Mouse (Mus musculus) kidney, adult 8-10 months (tissue): ENCODE data around the gene Ttc16.

ENCODE experiments used
- DNase-seq, 2 experiments: peaks; one replicate each; pipeline ENCODE4 v3.0.0; 2022

Gene Ttc16

DNA sequence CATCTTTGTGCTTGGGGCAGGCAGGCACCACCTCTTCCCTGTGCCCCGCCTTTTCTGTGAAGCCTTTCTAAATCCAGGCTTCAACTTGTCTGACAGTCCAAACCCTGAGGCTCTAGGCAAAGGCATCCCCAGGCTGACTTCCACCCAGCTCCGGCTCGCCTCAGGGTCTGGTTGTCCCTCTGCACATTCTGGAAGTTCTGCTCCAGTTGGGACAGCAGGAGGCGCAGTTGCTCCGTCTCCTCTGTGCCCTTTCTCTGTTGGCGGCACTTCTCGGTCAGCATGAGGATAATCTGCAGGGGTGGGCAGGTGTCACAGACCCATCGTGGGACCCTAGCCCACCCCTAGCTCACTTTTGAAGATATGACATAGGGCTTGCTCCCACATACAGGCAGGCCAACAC, 3.7 kb upstream of the Ttc16 start:
- DNase-seq = peak; percentile 41 to 62

DNA sequence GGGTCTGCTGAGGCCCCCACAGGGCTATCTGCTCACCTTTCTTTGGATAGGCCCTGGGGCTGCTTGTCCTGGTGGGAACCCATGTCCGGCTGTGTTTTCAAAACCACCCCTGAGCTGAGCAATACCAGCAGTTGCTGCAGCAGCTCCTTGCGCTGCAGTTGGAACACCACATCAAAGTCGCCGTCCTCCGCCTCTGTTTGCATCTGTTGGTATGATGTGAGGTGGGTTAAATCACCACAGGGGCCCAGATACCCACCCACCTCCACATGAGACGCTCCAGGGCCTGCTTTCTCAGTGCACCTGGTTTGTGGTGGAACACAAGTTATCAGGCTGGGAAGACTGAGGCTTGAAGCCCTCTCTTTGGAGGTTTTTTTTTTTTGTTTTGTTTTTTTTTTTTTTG, 2.6 kb upstream of the Ttc16 start:
- no peak for DNase-seq

DNA sequence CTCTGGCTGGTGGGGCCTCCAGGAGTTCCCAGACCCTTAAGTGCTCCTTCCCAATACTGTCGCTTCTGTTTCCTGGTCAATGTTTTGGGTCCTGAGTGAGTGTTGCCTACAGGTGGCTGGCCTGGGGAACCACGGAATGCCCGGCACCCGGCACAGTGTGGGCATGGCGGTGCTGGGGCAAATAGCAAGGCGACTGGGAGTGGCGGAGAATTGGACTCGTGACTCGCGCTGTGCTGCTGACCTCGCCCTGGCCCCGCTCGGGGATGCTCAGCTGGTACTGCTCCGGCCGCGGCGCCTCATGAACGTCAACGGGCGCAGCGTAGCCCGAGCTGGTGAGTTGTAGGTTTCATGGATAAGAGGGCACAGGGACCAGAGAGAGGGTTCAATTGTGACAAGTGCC, 759 bp upstream of the Ttc16 start:
- no peak for DNase-seq

DNA sequence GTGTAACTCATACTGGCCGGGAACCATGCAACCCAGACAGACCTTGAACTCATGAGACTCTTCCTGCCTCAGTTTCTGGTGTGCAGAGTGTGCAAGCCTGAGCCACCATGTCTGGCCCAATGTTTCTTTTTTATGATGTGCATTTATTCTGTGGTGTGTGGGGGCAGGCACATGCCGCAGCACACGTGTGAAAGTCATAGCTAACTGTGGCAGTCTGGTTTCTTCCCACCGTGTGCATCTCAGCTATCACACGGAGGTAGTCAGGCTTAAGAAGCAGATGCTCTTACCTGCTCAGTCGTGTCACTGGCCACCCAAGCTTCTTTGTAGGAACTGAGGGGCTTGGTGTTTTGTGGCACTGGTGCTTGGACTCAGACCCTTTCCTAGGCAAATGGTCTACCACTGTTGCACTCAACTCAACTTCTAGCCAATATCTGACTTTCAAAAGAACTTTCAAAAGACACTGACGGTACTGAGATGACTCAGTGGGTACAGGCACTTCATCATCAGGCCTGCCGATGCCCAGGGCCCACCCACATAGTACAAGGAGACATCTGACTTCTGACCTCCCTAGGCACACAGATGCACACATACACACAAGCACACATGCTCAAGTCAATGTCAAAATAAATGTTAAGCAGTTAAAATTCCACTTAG, 2.7 kb downstream of the Ttc16 start:
- no peak for DNase-seq

DNA sequence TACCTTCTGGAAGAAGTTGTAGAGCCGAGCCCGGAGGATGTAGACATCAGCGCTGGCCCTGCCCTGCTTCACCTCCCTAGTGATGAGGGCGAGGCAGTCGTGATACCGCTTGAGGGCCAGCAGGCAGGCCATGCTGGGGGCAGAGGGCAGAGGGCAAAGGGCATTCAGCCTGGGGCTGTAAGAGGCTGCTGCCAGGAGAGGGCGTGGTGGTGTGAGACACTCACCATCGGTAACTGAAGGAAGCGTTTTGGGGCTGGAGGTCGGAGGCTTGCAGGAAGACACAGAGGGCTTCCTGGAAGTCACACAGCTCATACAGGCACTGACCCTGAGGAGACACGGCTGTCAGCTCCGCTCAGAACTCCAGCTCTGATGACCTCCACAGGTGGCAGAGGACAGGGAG, 3.5 kb downstream of the Ttc16 start:
- peak; percentile 41 to 59 for DNase-seq

DNA sequence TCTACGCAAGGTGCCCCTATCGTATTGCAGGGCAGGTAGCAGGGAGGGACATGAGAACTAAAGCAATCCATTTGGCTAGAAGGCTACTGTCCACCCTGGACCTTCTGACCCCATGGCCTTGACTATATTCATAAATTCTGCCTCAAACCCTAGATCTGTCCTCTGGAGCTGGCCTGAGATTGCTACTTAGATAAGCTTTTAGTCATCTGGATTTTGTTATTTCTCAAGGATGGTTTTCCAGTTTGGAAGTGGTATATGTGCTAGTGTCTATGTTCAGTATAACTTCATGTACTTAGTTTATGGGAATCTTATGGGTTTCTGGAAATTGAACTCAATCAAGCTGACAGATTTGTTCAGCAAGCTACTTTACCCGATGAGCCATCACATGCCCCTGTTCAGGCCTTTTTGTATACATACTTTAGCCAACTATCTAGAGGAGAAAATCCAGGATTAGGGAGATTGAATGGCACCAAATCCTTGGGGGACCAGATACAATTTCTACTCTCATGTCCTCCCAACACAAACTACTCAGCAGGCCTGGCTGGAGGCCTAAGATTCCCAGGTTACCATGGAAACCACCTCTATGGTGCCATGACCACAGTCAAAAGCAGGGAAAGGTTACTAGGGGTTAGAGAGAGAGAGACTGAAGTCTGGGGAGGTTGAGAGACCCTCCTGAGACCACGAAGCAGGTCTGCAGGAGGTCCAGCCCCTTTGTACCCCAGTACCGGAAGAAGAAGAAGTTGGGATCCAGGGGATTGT, 5.9 kb downstream of the Ttc16 start:
- DNase-seq = no peak

DNA sequence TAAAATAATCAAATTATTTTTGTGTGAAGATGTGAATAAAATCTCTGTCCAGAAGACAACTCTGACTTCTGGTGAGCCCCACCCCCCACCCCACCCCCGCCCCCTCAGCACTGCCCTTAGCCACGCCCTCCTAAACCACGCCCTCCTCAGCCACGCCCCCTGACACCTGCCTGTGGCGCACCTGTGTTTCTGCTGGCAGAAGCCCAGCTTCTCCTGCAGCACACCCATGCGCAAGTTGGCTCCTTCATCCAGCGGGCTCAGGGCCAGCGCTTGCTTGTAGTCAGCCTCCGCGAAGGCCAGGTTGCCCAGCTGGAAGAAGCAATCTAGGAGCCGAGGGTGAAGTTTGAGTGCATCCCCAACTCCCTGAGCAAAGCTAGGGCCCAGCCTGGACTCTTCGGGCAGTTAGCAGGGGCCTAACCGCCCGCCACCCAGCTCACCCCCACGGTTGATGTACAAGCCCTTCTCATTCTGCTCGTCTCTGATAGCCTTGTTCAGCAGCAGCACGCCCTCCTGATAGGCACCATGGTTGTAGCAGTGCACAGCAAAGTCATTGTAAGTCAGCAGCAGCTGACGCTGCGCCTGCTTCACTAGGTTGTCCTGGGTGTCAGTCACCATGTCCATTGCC, 6.7 kb downstream of the Ttc16 start:
- DNase-seq = peak; percentile 45 to 58

DNA sequence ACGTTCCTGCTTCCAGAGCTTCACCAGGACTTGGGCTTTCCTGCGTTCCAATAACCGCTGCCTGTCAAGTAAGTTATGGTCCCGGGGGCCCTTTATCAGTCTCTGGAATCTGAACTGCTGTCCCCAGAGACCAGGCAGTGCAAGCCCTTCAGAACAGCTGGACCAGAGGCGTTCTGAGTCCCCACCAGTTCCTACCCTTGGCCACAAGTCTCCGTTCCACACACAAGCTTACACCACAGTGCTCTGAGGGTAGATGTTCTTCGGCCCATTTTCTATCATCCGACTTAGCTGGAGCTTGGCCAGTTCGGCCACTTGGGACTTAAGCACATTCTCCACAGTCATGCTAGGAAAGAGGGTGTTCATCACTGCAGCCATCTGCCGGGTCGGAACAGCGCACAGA, 8.2 kb downstream of the Ttc16 start:
- DNase-seq = no peak

DNA sequence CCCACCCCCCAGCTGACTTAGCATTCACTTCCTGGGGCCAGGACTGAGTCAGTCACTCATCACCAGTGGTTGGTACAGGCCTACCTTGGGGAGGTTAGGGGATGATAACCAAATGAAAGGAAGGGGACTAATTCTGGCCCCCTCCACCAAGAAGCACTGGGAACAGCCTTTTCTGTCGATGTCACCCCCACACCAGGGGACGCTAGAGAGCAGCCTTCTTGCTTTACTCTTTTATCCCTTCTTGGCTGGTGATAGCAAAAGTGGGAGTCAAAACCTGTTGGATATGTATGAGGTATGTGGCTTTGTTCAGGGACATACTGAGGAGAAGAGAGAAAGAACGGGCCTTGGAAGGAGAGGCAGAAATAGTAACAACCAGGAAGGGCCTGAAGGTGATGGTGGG, 12.1 kb downstream of the Ttc16 start:
- DNase-seq = no peak

DNA sequence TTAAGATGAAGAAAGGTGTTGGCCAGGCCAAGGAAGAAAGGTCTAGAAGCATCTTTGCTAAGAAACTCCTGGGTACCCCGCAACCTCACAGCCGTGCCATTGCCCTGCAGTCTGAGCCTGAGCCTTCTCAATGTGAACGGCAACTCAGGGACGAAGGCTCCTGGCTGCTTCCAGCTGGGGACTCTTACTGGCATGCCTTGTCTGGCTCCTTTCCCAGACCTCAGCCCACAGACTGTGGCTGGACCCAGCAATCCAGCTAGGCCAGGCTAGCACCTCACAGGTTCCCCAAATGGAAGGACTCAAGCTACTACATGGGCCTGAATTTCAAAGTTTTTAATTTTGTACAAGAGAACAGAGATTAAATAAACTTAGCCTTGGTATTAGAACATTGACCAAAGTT, 13.6 kb downstream of the Ttc16 start:
- DNase-seq = no peak

DNA sequence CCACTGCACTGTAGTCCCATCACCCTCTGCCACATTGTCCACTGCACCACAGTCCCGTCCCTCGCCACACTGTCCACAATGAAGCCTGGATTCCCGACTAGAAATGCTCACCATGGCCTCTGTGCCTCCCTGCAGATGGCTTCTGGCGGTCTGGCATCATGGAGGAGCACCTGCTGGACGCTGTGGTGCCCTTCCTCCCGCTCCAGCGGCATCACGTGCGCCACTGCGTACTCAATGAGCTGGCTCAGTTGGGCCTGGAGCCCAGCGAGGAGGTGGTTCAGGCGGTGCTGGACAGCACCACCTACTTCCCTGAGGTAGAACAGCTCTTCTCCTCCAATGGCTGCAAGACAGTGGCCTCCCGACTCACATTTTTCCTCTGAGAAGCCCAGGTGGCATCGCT, 14.1 kb downstream of the Ttc16 start:
- DNase-seq = no peak

DNA sequence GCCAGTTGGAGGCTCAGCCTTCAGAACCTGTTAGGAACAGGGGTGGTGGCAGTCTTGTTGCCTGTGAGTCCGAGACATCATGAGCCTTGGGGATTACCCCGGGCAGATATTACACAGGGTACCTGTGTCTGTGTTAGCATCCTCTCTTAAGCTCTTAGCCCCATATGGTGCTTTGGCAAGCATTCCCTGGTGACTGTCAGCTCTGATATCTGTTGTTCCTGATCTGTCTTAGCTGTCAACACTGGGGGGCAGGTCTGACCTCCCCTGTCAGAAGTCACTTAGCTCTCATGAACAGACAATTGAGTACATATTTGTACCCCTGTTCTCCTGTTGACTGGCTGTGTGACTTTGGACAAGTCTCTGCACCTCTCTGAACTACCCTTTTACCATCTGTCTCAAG, 16.4 kb downstream of the Ttc16 start:
- no peak for DNase-seq

DNA sequence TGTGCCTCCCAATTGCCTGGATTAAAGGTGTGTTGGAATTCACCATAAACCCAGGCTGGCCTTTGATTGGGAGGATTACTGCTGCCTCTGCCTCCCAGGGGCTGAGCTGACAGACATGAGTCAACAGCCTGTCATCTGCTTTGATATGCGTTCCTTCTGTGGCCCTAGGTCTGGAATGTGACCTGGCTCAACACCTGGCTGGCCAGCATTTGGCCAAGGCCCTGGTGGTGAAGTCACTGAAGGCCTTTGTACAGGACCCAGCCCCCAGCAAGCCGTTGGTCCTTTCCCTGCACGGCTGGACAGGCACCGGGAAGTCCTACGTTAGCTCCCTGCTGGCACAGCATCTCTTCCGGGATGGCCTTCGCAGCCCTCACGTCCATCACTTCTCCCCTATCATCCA, 16.9 kb downstream of the Ttc16 start:
- peak; percentile 39 to 59 for DNase-seq

DNA sequence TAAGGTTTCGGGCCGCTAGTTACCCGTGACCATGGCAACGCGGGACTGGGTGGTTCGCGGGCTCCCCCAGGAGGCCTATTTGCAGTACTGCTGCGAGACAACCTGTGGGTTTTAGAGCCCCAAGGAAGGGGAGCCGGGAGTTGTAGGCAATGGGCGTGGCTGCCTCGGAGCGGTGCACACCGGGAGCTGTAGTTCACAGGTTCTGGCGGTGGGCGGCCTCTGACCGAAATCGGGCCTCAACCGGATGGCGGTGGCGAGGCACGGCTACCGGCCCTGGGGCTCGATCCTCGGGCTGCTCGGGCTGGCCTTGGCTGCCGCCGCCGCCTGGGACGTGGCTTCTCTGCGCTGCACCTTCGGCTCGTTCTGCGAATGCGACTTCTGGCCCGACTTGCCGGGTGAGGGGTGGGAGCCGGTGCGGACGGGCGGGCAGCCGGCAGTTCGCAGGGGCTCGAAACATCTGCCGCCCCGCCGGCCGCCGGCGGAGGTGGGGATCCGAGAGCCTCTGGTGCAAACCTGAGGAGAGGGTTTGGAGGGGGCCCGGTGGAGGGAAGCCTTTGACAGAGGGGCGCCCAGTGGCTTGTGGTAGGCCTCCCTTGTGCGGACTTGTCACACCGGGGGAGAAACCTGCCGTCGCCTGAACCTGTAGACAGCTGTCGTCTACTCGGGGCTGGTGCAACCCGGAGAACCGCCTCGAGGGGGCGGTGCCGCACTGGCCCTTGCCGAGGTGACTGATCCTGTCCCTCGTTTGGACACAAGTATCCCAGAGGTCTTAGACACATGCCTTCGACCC, 18.2 kb downstream of the Ttc16 start, which contains the start of gene Tor2a:
Gene Tor2a, plus strand, starts transcription at position 179 of the 790 bp plus-strand sequence.
- DNase-seq = peak; percentile 97 to 98

DNA sequence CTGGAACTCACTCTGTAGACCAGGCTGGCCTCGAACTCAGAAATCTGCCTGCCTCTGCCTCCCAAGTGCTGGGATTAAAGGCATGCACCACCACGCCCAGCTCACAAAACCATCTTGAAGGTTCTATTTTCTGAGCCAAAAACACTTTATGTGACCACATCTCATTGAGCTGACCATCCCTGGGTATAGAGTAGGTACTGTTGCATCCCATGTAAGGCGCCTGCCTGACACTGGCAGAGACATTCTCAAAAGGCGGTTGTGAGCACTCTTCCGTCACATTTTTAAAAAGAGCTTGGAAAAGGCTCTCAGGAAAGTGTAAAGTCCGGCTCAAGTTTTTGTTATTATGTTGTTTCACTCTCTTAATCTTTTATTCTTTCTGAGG, 18.8 kb downstream of the Ttc16 start:
- no peak for DNase-seq

DNA sequence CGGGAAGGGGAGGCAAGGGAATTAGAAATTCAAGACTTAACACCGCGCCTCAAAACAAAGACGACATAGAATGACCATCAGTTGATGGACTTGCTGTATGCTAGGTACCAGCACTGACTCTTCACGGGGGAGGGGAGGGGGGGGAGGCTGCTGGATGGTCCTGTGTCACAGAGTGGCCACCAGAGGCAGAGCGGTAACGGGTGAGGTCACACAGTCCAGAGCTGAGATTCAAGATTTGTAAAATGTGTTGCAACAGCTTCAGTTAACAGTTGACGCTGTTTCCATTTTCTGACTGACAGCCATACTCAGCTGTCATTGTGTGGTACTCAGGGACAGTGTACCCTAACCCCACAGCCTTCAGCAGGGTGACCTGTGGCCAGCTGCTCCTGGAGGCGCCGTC, 23.3 kb downstream of the Ttc16 start:
- DNase-seq = no peak

DNA sequence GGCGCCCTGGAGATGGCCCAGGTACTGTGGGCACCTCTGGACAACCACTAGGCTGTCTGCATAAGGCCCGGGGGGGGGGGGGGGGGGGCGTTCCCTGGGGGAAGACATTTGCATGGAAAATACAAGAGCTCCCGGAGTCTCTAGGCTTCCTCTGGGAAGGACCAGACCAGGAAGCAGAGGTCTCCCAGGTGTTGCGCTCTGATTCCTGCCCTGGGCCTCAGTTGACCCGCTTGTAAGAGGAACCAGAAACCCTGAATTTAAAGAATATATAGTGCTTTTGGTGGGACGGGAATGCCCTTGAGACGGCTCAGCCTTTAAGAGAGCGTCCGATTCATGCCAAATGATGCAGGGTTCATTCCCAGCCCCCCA, 23.8 kb downstream of the Ttc16 start:
- no peak for DNase-seq

DNA sequence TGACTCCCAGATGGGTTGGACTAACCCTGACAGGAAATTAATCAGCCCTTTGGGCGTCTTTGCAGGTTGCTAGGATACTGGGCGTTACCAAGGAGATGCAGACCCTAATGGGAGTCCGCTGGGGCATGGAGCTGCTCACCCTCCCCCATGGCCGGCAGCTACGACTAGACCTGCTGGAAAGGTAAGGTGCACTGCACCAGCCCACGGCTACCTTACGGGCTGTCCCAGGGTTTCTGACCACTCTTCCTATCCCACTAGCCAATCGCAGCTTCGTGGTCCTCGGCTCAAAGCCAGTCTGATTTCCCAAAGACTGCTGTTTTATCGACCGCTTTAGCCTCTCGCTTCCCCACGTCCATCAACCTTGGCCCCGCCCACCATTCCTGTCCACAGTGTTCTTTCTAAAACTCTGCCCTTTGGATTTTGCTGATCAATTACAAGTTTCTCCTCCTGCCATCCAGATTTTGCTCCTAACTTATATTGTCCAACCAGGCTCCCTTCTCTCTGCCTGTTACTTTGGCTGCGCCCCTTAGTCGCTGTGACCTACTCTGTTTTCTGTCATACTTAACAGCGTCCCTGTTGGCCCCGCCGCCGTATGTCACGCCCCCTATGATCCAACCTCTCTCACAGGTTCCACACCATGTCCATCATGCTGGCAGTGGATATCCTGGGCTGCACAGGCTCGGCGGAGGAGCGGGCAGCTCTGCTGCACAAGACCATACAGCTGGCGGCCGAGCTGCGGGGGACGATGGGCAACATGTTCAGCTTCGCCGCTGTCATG, 24.4 kb downstream of the Ttc16 start:
- peak; percentile 86 to 88 for DNase-seq

DNA sequence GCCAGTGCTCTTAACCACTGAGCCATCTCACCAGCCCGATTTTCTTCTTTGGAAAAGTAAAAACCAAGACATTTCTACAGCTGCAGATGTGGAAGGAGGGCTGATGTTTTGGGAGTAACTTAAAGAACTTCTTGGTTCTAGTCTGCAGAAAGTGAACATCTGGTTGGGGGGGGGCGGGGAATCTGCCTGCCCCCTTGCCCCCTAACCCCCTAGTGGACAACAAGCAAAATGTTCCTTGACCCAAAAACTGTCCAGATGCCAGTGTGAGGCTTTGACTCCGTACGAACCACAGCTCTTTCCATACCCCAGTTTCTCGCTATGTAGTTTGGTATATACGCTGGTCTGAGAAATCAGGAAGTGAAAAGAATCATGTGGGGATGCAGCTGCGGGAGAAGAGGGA, 25.2 kb downstream of the Ttc16 start:
- DNase-seq = no peak

DNA sequence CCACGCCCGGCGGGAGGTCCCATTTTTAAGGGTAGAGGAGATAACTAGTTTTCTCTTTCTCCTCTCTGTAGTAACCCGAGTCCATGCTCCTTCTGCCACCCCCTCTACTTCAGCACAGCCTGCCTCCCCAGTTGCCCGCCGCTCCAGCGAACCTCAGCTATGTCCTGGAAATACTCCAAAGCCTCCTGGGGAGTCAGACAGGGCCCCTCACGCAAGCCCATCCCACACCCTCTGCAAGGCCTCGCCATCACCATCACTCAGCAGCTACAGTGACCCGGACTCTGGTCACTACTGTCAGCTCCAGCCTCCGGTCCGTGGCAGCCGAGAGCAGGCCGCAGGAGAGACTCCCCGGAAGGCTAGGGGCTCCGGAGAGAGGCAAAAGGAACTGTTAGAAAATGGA, 26.4 kb downstream of the Ttc16 start:
- no peak for DNase-seq

DNA sequence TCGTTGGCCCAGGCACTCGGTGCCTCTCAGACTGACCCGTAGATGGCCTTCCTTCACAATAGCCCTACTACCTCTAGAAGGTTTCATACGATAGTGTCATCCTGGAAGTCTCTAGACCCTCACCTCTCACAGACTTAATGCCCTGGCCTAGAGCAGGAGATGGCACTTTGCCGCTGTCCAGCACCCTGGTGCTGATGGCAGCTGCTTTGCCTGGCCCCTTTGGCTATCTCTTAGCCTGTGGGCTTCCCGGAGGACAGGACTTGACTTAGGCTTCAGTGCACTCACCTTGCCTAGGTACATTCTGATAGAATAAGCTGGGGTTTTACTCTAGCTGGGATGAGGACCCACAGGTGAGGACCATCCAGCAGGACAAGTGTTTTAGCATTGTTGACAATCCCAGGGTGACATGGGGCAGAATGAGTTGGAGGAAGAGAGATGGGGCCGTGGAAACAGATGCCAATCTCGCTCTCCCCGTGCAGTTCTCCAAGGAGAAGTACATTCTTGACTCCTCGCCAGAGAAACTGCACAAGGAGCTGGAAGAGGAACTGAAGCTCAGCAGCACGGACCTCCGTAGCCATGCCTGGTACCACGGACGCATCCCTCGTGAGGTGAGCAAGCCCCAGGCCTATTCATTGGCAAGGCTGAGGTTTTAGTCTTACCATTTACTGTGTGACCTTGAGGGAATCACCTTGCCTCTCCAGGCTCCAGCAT, 31.0 kb downstream of the Ttc16 start:
- DNase-seq = no peak

DNA sequence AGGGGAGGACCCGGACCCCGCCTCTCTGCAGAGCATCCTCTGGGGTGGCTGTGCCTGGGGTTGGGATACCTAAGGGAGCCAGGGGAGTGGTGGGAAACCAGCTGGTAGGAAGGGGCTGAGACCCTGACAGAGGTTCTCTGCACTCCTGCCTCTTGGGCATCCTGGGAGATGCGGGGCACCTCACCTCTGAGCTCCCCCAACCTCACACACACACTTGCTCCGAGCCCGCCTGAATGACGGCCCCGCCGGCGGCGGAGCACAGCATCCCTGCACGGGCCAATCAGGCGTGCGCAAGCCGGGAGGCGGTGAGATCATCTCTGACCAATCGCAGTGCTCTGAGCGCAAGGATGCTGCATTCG, 33.3 kb downstream of the Ttc16 start:
- DNase-seq = no peak
